Mouse (Mus musculus) left cerebral cortex, postnatal 14 days (tissue): Measurements from ENCODE around the gene Qrich1. TPM values are rescaled to one million over a fixed set of nuclear protein-coding genes. Genes with fewer than 3 reads are reported as not detected.

Experiments used
- microRNA-seq, 2 experiments: library from miRNA; unstranded; fragments of <30 nt; microRNA quantifications; one replicate each; pipeline ENCODE4 v1.2.0; 2022
- total RNA-seq, 2 experiments: library from RNA; stranded (reverse); gene quantifications; 2 replicates each; pipeline ENCODE4 v1.2.3; 2021

The Qrich1 gene
- total RNA-seq, 2 experiments from 2014 or later, result 126 to 130 TPM

Small RNAs within 50 kb of the gene (microRNA-seq; reads per million reads assigned to microRNA genes)
- gene Gm24083 (0 reads per million in 2 experiments), gene Mir191 (0 reads per million in 2 experiments), gene Mir425 (969 to 996 reads per million in 2 experiments)

Other genes with a start within 250 kb of the Qrich1 start
- gene Nicn1, start 226.4 kb upstream of the Qrich1 start, total RNA-seq, result 100 to 1,000 TPM; 108 to 118 TPM
- 10 to 100 TPM; 26.0 to 31.3 TPM for gene Amt, start 220.0 kb upstream of the Qrich1 start, total RNA-seq
- gene Rhoa, start 210.7 kb upstream of the Qrich1 start, total RNA-seq, result 100 to 1,000 TPM; 185 to 197 TPM
- 10 to 100 TPM; 45.9 to 46.1 TPM for gene Tcta, start 210.6 kb upstream of the Qrich1 start, total RNA-seq
- gene Gpx1, start 177.9 kb upstream of the Qrich1 start, total RNA-seq, result 100 to 1,000 TPM in 1 of 2 experiments, 10 to 100 TPM in 1; 86.5 to 108 TPM
- 100 to 1,000 TPM; 115 to 122 TPM for gene Usp4, start 169.0 kb upstream of the Qrich1 start, total RNA-seq
- gene 1700102P08Rik, start 124.0 kb upstream of the Qrich1 start, total RNA-seq, result 1 to 10 TPM; 1.4 to 2.7 TPM
- under 1 TPM; 0.11 to 0.21 TPM for gene Ccdc36, start 88.3 kb upstream of the Qrich1 start, total RNA-seq
- gene BC048562, start 80.3 kb upstream of the Qrich1 start, total RNA-seq, result not detected
- 10 to 100 TPM; 38.3 to 40.2 TPM for gene Ccdc71, start 56.3 kb upstream of the Qrich1 start, total RNA-seq
- 10 to 100 TPM; 36.1 to 38.4 TPM for gene Klhdc8b, start 55.2 kb upstream of the Qrich1 start, total RNA-seq
- gene Lamb2, start 37.1 kb upstream of the Qrich1 start, total RNA-seq, result 10 to 100 TPM; 36.0 to 38.3 TPM
- 100 to 1,000 TPM; 119 to 128 TPM for gene Usp19, start 26.2 kb upstream of the Qrich1 start, total RNA-seq
- 10 to 100 TPM; 76.7 to 80.8 TPM for gene Qars, start 9.1 kb upstream of the Qrich1 start, total RNA-seq
- gene Impdh2, start 43.5 kb downstream of the Qrich1 start, total RNA-seq, result 10 to 100 TPM; 57.6 to 60.5 TPM
- gene Ndufaf3, start 50.6 kb downstream of the Qrich1 start, total RNA-seq, result 10 to 100 TPM; 65.9 to 66.5 TPM
- gene Dalrd3, start 53.1 kb downstream of the Qrich1 start, total RNA-seq, result 10 to 100 TPM; 76.6 to 77.8 TPM
- 100 to 1,000 TPM; 184 to 202 TPM for gene Wdr6, start 61.9 kb downstream of the Qrich1 start, total RNA-seq
- gene P4htm, start 80.9 kb downstream of the Qrich1 start, total RNA-seq, result 10 to 100 TPM; 60.3 to 61.6 TPM
- gene Arih2, start 132.6 kb downstream of the Qrich1 start, total RNA-seq, result 10 to 100 TPM; 49.8 to 50.2 TPM
- 10 to 100 TPM; 14.5 to 15.0 TPM for gene Slc25a20, start 145.3 kb downstream of the Qrich1 start, total RNA-seq
- 10 to 100 TPM; 40.6 to 45.5 TPM for gene Prkar2a, start 172.5 kb downstream of the Qrich1 start, total RNA-seq